16 mouse cellular contexts compared by ENCODE assay signal in the genomic region with DNA sequence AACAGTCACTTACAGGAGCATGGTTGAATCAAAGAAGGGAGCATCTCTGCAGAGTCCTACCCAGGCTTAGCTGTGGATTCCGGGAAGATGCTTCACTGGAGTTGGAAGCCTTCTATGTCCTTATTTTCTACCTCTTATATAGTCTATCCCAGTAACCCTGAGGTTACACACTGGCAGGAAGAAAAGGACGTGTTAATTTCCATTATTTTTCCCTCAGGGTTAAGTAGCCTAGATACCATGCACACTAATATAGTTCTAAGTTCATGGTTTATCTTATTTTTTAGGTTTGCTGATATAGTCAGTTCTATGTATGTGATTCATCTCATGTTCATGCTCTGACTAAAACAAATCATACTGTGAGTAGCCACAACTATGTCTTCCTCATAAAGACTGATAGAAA. TPM values are rescaled to one million over a fixed set of nuclear protein-coding genes. Genes with fewer than 3 reads are reported as not detected.
"Had no signal": no experiment of that assay in that cellular context is flagged by ENCODE, and none has a peak within 500 bp of the region (broad histone marks: within the 10 kb centered on the region; RNA-seq: fewer than 3 reads in every experiment).

A gene (minus strand): TSS at position 101 of the 400 bp plus-strand sequence.

RNA-seq across cellular contexts. Expression of the gene that starts here (rescaled TPM):
- polyA plus RNA-seq: cortical plate, adult 2 months; embryonic facial prominence, embryonic 10.5 days; embryonic facial prominence, embryonic 11.5 days; embryonic facial prominence, embryonic 12.5 days; embryonic facial prominence, embryonic 14.5 days; erythroblast, embryonic 14.5 days; forebrain, embryonic 10.5 days; forebrain, embryonic 11.5 days; forebrain, embryonic 12.5 days; forebrain, embryonic 13.5 days; forebrain, embryonic 14.5 days; forebrain, embryonic 15.5 days; forebrain, embryonic 16.5 days; forebrain, postnatal 0 days; gonadal fat pad, adult 2 months; heart, adult 2 months had no signal
